Mouse (Mus musculus) embryonic fibroblast, embryonic 13.5 days (primary cell): ENCODE results near the gene Itgb5. TPM values are rescaled to one million over a fixed set of nuclear protein-coding genes. Genes with fewer than 3 reads are reported as not detected.
A peak's percentile ranks its signal among the peaks of the same experiment; 100 is the strongest.

ENCODE experiments used
- H3K27ac ChIP-seq: 2 replicates; pipeline ENCODE4 v1.5.1; 2012; ENCODE audit warnings: low read length, control low read depth, inconsistent platforms; ENCODE audit not compliant: insufficient read depth
- H3K4me1 ChIP-seq: 2 replicates; pipeline ENCODE4 v1.6.1; 2011; ENCODE audit warnings: low read length; ENCODE audit not compliant: control insufficient read depth, insufficient read depth
- H3K4me3 ChIP-seq: 2 replicates; pipeline ENCODE4 v1.5.1; 2011; ENCODE audit warnings: mild to moderate bottlenecking, control low read depth, low read length; ENCODE audit not compliant: insufficient read depth
- CTCF ChIP-seq: IDR thresholded peaks from 2 replicates; pipeline ENCODE4 v1.5.1; 2011; ENCODE audit warnings: mild to moderate bottlenecking, control low read depth, low read length, moderate library complexity, borderline replicate concordance; ENCODE audit not compliant: insufficient read depth
- POLR2A ChIP-seq: IDR thresholded peaks from 2 replicates; pipeline ENCODE4 v1.6.1; 2011; ENCODE audit warnings: low read depth, mild to moderate bottlenecking, control low read depth, low read length, moderate library complexity
- polyA plus RNA-seq: library from polyadenylated mRNA; stranded (reverse); fragments of >200 nt; gene quantifications from 2 replicates; pipeline ENCODE4 v1.2.4, GENCODE M21; 2011; ENCODE audit warnings: low read depth; ENCODE audit not compliant: missing spikeins, insufficient read length

Gene Itgb5
- polyA plus RNA-seq, 1 experiment = 348 TPM

- TF ChIP-seq POLR2A = no peak
- TF ChIP-seq CTCF = no peak
- H3K4me1 ChIP-seq = peaks cover 2% of the 10 kb centered on the region; the same call in 1 of the 2 replicates
- H3K27ac ChIP-seq = peak overlapping the region; percentile 36
- H3K4me3 ChIP-seq = peak overlapping the region; percentile 82
Measured at GRCm38 (mm10) chr16:33965878-33966537, 136.5 kb downstream of the Itgb5 start.

- H3K27ac ChIP-seq = peak within 1 kb of the TSS; percentile 36
- peaks cover 2% of the 10 kb centered on the region; the same call in 1 of the 2 replicates for H3K4me1 ChIP-seq
- TF ChIP-seq POLR2A (peak; percentile 71), CTCF (no peak)
- H3K4me3 ChIP-seq = peak within 1 kb of the TSS; percentile 82
Measured at GRCm38 (mm10) chr16:33966538-33967282, 137.2 kb downstream of the Itgb5 start, which contains the start of gene Umps. TSS of gene Umps (minus strand) at chr16:33967038.

GRCm38 (mm10) chr16:33967283-33967640 lies 137.8 kb downstream of the Itgb5 start:
- TF ChIP-seq POLR2A (no peak), CTCF (no peak)
- 0 out of 2 replicates have a peak overlapping the region, but pooled peaks have one; percentile 36 for H3K27ac ChIP-seq
- peaks cover 2% of the 10 kb centered on the region; the same call in 1 of the 2 replicates for H3K4me1 ChIP-seq
- peak overlapping the region; percentile 82 for H3K4me3 ChIP-seq

- Histone ChIP-seq H3K27ac (peak overlapping the region; percentile 29; the same call in 1 of the 2 replicates), H3K4me3 (no peak overlapping the region), H3K4me1 (0 out of 2 replicates have a peak, but pooled peaks cover 3% of the 10 kb centered on the region)
- TF ChIP-seq POLR2A = no peak
- no peak for TF ChIP-seq CTCF
Measured at GRCm38 (mm10) chr16:33979855-33980254, 150.4 kb downstream of the Itgb5 start.

- Histone ChIP-seq H3K27ac (no peak overlapping the region), H3K4me3 (no peak overlapping the region), H3K4me1 (0 out of 2 replicates have a peak, but pooled peaks cover 3% of the 10 kb centered on the region)
- TF ChIP-seq POLR2A (no peak), CTCF (no peak)
Measured at GRCm38 (mm10) chr16:33983712-33984111, 154.2 kb downstream of the Itgb5 start.

GRCm38 (mm10) chr16:33985372-33985771 lies 155.9 kb downstream of the Itgb5 start:
- Histone ChIP-seq H3K4me3 (no peak overlapping the region), H3K27ac (no peak overlapping the region), H3K4me1 (no peaks in the 10 kb centered on the region)
- TF ChIP-seq CTCF = no peak
- no peak for TF ChIP-seq POLR2A

- Histone ChIP-seq H3K4me1 (0 out of 2 replicates have a peak, but pooled peaks cover 2% of the 10 kb centered on the region), H3K4me3 (no peak overlapping the region), H3K27ac (no peak overlapping the region)
- no peak for TF ChIP-seq POLR2A
- TF ChIP-seq CTCF = no peak
Measured at GRCm38 (mm10) chr16:33986993-33987392, 157.5 kb downstream of the Itgb5 start.

- no peak overlapping the region for H3K4me3 ChIP-seq
- 0 out of 2 replicates have a peak, but pooled peaks cover 2% of the 10 kb centered on the region for H3K4me1 ChIP-seq
- no peak overlapping the region for H3K27ac ChIP-seq
- TF ChIP-seq CTCF (peak; percentile 82; the same call in 1 of the 2 replicates), POLR2A (no peak)
Measured at GRCm38 (mm10) chr16:33988358-33989012, 159.0 kb downstream of the Itgb5 start.

- Histone ChIP-seq H3K4me1 (0 out of 2 replicates have a peak, but pooled peaks cover 2% of the 10 kb centered on the region), H3K27ac (no peak overlapping the region), H3K4me3 (no peak overlapping the region)
- TF ChIP-seq CTCF = no peak
- TF ChIP-seq POLR2A = no peak
Measured at GRCm38 (mm10) chr16:33989106-33989505, 159.6 kb downstream of the Itgb5 start.
